Mouse (Mus musculus): ENCODE measurements around the gene Mthfs. TPM values are rescaled to one million over a fixed set of nuclear protein-coding genes. Genes with fewer than 3 reads are reported as not detected.

The Mthfs gene
- polyA plus RNA-seq, 1 experiment from 2014 or later = 22.4 TPM

DNA sequence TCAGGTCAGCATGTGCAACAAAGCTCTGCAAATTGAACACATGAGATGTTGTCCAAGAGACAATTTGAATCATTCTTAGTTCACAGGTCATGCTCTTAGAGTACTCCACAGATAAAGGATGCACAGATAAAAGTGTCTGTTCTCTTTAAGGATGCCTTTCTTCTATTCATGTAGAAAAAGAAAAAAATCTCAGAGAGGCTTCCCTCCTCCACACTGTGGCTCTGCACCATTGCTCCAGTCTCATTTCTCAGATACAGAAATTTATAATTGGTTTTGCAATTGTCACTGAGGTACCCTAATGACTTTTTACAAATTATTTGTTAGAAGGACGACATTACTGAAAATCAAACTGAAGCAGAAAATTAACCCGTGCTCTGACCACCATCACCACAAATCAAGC, 101.2 kb downstream of the Mthfs start:
- Histone ChIP-seq H3K4me2 (replicated peaks) (no peak overlapping the region), H3K4me1 (no peaks in the 10 kb centered on the region), H3K27ac (no peak overlapping the region), H3K4me3 (no peak overlapping the region), H3K27me3 (no peaks in the 10 kb centered on the region), H3K9ac (no peak overlapping the region), H3K9me3 (replicated peaks) (no peaks in the 10 kb centered on the region), H3K36me3 (no peaks in the 10 kb centered on the region)
- no peak for ATAC-seq (ENCODE audit: low FRiP score)
- WGBS = 81% methylated on average over 2 of the region's 2 CpGs

DNA sequence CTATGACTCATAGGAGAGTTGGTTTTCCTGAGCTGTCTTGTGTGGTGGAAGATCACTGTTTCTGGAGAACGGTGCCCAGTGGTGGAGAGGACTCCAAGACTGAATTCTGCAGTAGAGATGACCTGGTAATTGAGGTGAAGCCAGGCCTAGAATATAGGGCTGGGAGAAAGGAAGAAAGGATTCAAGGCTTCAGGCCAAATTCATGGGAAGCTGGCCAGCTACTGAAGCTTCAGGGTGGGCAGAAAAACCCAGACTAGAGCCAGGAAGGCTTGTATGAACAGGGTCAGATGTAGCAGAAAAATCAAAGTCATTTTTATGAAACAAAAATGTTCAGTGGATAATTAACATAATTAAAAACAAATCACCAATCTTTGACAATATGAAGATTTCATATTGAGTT, 163.3 kb downstream of the Mthfs start:
- ATAC-seq (ENCODE audit: low FRiP score) = no peak
- Histone ChIP-seq H3K27ac (no peak overlapping the region), H3K9ac (no peak overlapping the region), H3K36me3 (no peaks in the 10 kb centered on the region), H3K4me3 (no peak overlapping the region), H3K27me3 (no peaks in the 10 kb centered on the region), H3K4me1 (no peaks in the 10 kb centered on the region), H3K9me3 (replicated peaks) (no peaks in the 10 kb centered on the region), H3K4me2 (replicated peaks) (no peak overlapping the region)
- WGBS = 93% methylated on average over 1 of the region's 1 CpGs

DNA sequence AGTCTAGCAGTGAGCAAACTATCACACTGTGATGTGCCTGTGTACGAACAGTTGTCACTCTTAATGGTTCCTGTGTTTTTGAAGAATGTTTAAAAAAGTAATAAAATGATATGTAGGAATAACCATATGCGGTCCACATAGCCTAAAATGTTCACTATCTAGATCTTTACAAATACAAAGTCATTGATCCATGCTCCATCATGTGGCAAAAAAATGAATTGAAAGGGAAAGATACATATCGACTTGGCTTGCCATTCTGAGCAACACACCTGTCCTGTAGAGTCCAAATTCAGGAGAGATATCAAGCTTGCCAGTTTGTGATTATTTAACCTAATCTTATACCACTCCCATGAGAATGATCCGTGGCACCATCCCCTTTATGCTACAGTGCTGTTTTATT, 164.2 kb downstream of the Mthfs start:
- no peaks in the 10 kb centered on the region for H3K4me1 ChIP-seq
- no peak for ATAC-seq (ENCODE audit: low FRiP score)
- no peaks in the 10 kb centered on the region for H3K27me3 ChIP-seq
- H3K4me3 ChIP-seq = no peak overlapping the region
- H3K4me2 ChIP-seq (replicated peaks) = no peak overlapping the region
- no peaks in the 10 kb centered on the region for H3K36me3 ChIP-seq
- no peak overlapping the region for H3K27ac ChIP-seq
- 85% methylated on average over 4 of the region's 4 CpGs for WGBS
- H3K9me3 ChIP-seq (replicated peaks) = no peaks in the 10 kb centered on the region
- no peak overlapping the region for H3K9ac ChIP-seq

DNA sequence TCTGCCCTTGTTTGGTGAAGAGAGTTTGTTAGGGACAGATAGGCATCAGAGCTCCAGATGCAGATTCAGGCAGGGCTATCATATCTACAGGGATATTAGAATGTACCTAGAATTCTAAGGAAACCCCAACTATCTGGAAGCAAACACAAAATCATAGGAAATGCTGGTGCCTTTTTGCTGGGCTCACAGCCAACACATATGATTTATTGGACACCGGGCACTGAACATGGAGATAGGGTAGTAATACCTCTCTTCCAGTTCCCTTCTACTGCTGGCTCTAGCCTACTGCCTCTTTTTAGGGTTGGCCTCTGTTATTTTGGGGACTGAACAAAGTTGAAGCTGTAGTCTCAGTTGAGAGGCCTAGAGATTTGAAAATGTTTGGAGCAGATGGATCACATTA, 192.6 kb downstream of the Mthfs start:
- 90% methylated on average over 1 of the region's 1 CpGs for WGBS

More for the DNA sequence above, 192.6 kb downstream of the Mthfs start:
- H3K27ac ChIP-seq = no peak overlapping the region
- H3K27me3 ChIP-seq = no peaks in the 10 kb centered on the region
- H3K4me3 ChIP-seq = no peak overlapping the region
- no peaks in the 10 kb centered on the region for H3K4me1 ChIP-seq
- no peak overlapping the region for H3K9ac ChIP-seq
- no peaks in the 10 kb centered on the region for H3K36me3 ChIP-seq
- no peak overlapping the region for H3K4me2 ChIP-seq (replicated peaks)
- no peak for ATAC-seq (ENCODE audit: low FRiP score)
- H3K9me3 ChIP-seq (replicated peaks) = no peaks in the 10 kb centered on the region

Other genes with a start within 250 kb of the Mthfs start
- not detected in 2 replicates for gene Trim43b, start 117.8 kb upstream of the Mthfs start, polyA plus RNA-seq (2016; fragmentation: Nextera tagmentation; extraction: Ambion mirVana)
- not detected in 2 replicates for gene Bcl2a1b, start 11.5 kb upstream of the Mthfs start, polyA plus RNA-seq (2016; fragmentation: Nextera tagmentation; extraction: Ambion mirVana)
- gene Gm29094, start 11.3 kb upstream of the Mthfs start, polyA plus RNA-seq (2016; fragmentation: Nextera tagmentation; extraction: Ambion mirVana) = 0.73 TPM in 1 of 2 replicates, not detected in the other

Data from hindbrain, embryonic 12.5 days (tissue).